10 mouse cellular contexts compared by ENCODE assay signal in the genomic region with DNA sequence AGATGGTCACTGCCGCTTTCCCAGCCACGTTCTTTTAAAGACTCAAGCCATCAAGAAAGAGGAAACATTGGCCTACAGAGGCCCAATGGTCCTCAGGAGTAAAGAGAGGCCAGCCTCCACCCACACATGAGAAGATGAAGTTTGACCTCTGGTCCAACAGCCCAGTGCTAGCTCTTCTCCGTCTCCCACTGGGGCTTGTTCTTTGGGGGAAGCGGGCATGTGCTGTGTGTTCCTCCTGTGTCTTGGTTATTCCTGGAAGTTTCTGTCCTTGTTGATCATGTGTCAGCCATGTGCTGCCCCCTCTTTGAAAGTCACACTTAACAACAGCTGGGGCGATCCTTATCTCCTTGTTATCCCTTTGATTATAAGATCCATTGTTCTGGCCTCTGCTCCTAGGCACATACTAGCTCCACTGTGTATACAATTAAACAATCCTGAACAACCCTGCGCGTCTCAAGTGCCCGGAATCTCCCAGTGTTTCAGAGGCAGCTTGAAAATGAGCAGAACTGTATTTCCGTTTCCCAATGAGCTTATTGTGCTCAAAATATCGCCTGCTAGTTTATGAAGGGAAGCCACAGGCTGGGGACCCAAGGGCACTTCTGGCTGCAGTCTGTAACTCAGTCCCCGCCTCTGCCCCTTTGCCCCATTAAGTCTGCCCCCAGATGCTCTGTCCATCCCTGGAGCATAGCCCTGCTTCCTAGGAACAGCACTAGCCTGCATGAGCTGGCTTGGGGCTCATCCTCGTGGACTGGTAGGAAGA.
DNase-seq lines count a peak whose midpoint lies in the region; ATAC-seq and TF ChIP-seq lines count a peak whose summit lies in the region.
"Had no signal": no experiment of that assay in that cellular context is flagged by ENCODE, and none has a peak within 500 bp of the region (broad histone marks: within the 10 kb centered on the region; RNA-seq: fewer than 3 reads in every experiment).

No protein-coding gene starts in this region.

- no peaks in the 10 kb centered on the region for H3K36me3 ChIP-seq in heart, adult 2 months (ENCODE audit: control insufficient read depth, insufficient read depth, low read length)
- H3K36me3 ChIP-seq in intestine, postnatal 0 days (ENCODE audit: control insufficient read depth, insufficient read depth), result no peaks in the 10 kb centered on the region
- H3K36me3 ChIP-seq: hindbrain, embryonic 15.5 days had no signal

- no peak for TF ChIP-seq EP300 in heart, adult 2 months (IDR thresholded peaks at IDR 0.05; ENCODE audit: insufficient read depth, low read depth, low read length)

- peak overlapping the region; percentile 17; the same call in 1 of the 2 replicates for H3K27ac ChIP-seq in heart, adult 2 months
- H3K27ac ChIP-seq in intestine, postnatal 0 days (ENCODE audit: low read depth, low read length), result peak overlapping the region; percentile 35; the same call in 1 of the 2 replicates
- H3K27ac ChIP-seq: hindbrain, embryonic 15.5 days had no signal

- H3K79me2 ChIP-seq in heart, adult 2 months (replicated peaks; ENCODE audit: control insufficient read depth, insufficient read depth, low read length), result peaks cover 2% of the 10 kb centered on the region

- TF ChIP-seq POLR2A in heart, adult 2 months (IDR thresholded peaks at IDR 0.05; ENCODE audit: insufficient read depth, low read depth, low read length), result no peak

- intact Hi-C loops in heart, adult 2 months (cut with DNase I), result no loop called here
- intact Hi-C loops in heart, postnatal 25 days (cut with DNase I), result loop anchor here (5.0 kb wide), 1 partner anchor 64 kb away; a partner anchor contains a TSS

- peak; percentile 17; the same call in 1 of the 2 replicates for ATAC-seq in intestine, postnatal 0 days

- H3K27me3 ChIP-seq in heart, adult 2 months (ENCODE audit: control insufficient read depth, insufficient read depth, low read length), result no peaks in the 10 kb centered on the region
- H3K27me3 ChIP-seq in intestine, postnatal 0 days (replicated peaks; ENCODE audit: control insufficient read depth, insufficient read depth, low read length), result no peaks in the 10 kb centered on the region
- H3K27me3 ChIP-seq: hindbrain, embryonic 15.5 days had no signal

- H3K4me3 ChIP-seq in heart, adult 2 months, result no peak overlapping the region
- no peak overlapping the region for H3K4me3 ChIP-seq in intestine, postnatal 0 days (ENCODE audit: low read depth, low read length)
- H3K4me3 ChIP-seq: hindbrain, embryonic 15.5 days had no signal

- H3K9me3 ChIP-seq in intestine, postnatal 0 days (ENCODE audit: control insufficient read depth), result no peaks in the 10 kb centered on the region
- H3K9me3 ChIP-seq: hindbrain, embryonic 15.5 days had no signal

- no peak overlapping the region for H3K4me2 ChIP-seq in intestine, postnatal 0 days (replicated peaks; ENCODE audit: low read depth)

- H3K4me1 ChIP-seq in heart, adult 2 months (ENCODE audit: control insufficient read depth, insufficient read depth, low read length), result peaks cover 11% of the 10 kb centered on the region
- H3K4me1 ChIP-seq in intestine, postnatal 0 days (replicated peaks; ENCODE audit: control insufficient read depth, insufficient read depth, low read length), result peaks cover 2% of the 10 kb centered on the region; the same call in 1 of the 2 replicates

- peak overlapping the region; percentile 1; the same call in 1 of the 2 replicates for H3K9ac ChIP-seq in heart, adult 2 months (ENCODE audit: low read depth, low read length)
- H3K9ac ChIP-seq in intestine, postnatal 0 days (ENCODE audit: low read depth, low read length), result no peak overlapping the region
- H3K9ac ChIP-seq: hindbrain, embryonic 15.5 days had no signal

- WGBS in heart, adult 2 months, result 39% methylated on average over 12 of the region's 12 CpGs
- 27% methylated on average over 12 of the region's 12 CpGs for WGBS in intestine, postnatal 0 days

- no peak for TF ChIP-seq CTCF in heart, adult 2 months (IDR thresholded peaks at IDR 0.05)
- TF ChIP-seq CTCF in intestine, postnatal 0 days (IDR thresholded peaks at IDR 0.05; ENCODE audit: low read depth), result no peak

- no peak for DNase-seq in heart, adult 2 months
- DNase-seq in heart, postnatal 25 days (ENCODE audit: low spot score), result no peak
- peak; percentile 40 for DNase-seq in embryo, embryonic 10.5 days (ENCODE audit: low spot score)
- peak; percentile 29 for DNase-seq in lung, postnatal 14 days
- DNase-seq in urinary bladder, postnatal 4 days (ENCODE audit: low spot score in 2 of 2), result no peak
- no peak for DNase-seq in frontal cortex, postnatal 10 days (ENCODE audit: low spot score in 2 of 2)
- DNase-seq in spleen, postnatal 14 days (ENCODE audit: low spot score in 2 of 2), result no peak
- DNase-seq: cerebellum, adult 11-12 months had no signal

Comparison
In these comparisons a context has a peak if more than half of its experiments do, and no peak if none do; other contexts are left out.
1. DNase-seq: peak in embryo, embryonic 10.5 days (single experiment) and lung, postnatal 14 days (single experiment); none in heart, adult 2 months (0 of 2), heart, postnatal 25 days (single experiment), urinary bladder, postnatal 4 days (0 of 2), frontal cortex, postnatal 10 days (0 of 2) and spleen, postnatal 14 days (0 of 2).